Mouse (Mus musculus) kidney, adult 2 months (tissue): ENCODE data around the gene Olfr1056.

Experiments
- CTCF ChIP-seq: fragments of 200-500 bp; conservative IDR thresholded peaks from 2 replicates; pipeline ENCODE4 v1.5.1; 2011; ENCODE audit warnings: low read depth, mild to moderate bottlenecking, control low read depth, low read length, moderate library complexity, mixed read lengths; ENCODE audit not compliant: insufficient read depth, insufficient read length
- POLR2A ChIP-seq: fragments of 200-500 bp; IDR thresholded peaks from one replicate; pipeline ENCODE4 v1.6.1; 2011; ENCODE audit warnings: low read depth, low read length, control low read depth

- TF ChIP-seq CTCF (no peak), POLR2A (no peak)
These were observed 32.8 kb upstream of the Olfr1056 start for GRCm38 (mm10) chr2:86395114-86395513.
